Mouse (Mus musculus) testis, adult 2 months (tissue): Measurements from ENCODE around the gene Col4a4. TPM values are rescaled to one million over a fixed set of nuclear protein-coding genes. Genes with fewer than 3 reads are reported as not detected.

Experiments
- H3K27ac ChIP-seq: fragments of 200-500 bp; 2 replicates; pipeline ENCODE4 v1.5.1; 2012; ENCODE audit warnings: low read depth, low read length; ENCODE audit not compliant: control insufficient read depth, insufficient read depth
- H3K27me3 ChIP-seq: fragments of 200-500 bp; 2 replicates; pipeline ENCODE4 v1.6.1; 2012; ENCODE audit warnings: mild to moderate bottlenecking, low read length, moderate library complexity; ENCODE audit not compliant: control insufficient read depth, insufficient read depth
- H3K36me3 ChIP-seq: fragments of 200-500 bp; 2 replicates; pipeline ENCODE4 v1.6.1; 2012; ENCODE audit warnings: mild to moderate bottlenecking, low read length; ENCODE audit not compliant: control insufficient read depth, insufficient read depth
- H3K4me1 ChIP-seq: fragments of 200-500 bp; 2 replicates; pipeline ENCODE4 v1.6.1; 2012; ENCODE audit warnings: low read length; ENCODE audit not compliant: control insufficient read depth, insufficient read depth
- H3K4me3 ChIP-seq: fragments of 200-500 bp; 2 replicates; pipeline ENCODE4 v1.5.1; 2012; ENCODE audit warnings: low read depth, mild to moderate bottlenecking, low read length, moderate library complexity, mixed read lengths; ENCODE audit not compliant: control insufficient read depth
- CTCF ChIP-seq: fragments of 200-500 bp; IDR thresholded peaks from 2 replicates; pipeline ENCODE4 v1.5.1; 2012; ENCODE audit warnings: low read depth, mild to moderate bottlenecking, inconsistent platforms, low read length, moderate library complexity; ENCODE audit not compliant: control insufficient read depth, insufficient read depth, insufficient replicate concordance
- POLR2A ChIP-seq: fragments of 200-500 bp; IDR thresholded peaks from 2 replicates; pipeline ENCODE4 v1.6.1; 2012; ENCODE audit warnings: low read depth, mild to moderate bottlenecking, inconsistent platforms, low read length, moderate library complexity; ENCODE audit not compliant: control insufficient read depth
- polyA plus RNA-seq: library from polyadenylated mRNA; depleted of rRNA; stranded (reverse); fragments of >200 nt; gene quantifications from 2 replicates; pipeline ENCODE4 v1.2.3, GENCODE M21; 2012

The Col4a4 gene
- polyA plus RNA-seq, 1 experiment = 5.4 TPM

DNA sequence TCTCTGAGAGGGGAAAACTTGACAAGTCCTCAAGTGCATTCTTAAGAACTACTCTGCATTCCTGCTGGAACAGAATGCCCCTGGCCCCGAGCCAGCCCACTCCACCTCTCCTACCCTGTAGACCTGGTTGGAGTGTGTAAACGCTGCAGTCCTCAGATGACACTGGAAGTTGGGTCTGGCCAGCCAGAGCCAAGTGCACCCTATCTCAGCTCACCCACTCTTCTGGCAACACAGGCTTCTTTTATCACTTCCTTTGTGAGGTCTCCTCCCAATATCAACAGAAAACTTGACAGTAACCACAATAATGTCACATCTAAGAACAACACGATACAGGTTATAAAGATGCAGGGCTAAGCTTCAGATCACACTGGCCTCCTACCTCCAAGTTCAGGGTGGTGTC is 8.7 kb downstream of the Col4a4 start:
- TF ChIP-seq CTCF (no peak), POLR2A (no peak)
- Histone ChIP-seq H3K27me3 (no peaks in the 10 kb centered on the region), H3K36me3 (no peaks in the 10 kb centered on the region), H3K4me1 (no peaks in the 10 kb centered on the region), H3K27ac (no peak overlapping the region), H3K4me3 (no peak overlapping the region)

- Histone ChIP-seq H3K4me1 (no peaks in the 10 kb centered on the region), H3K27ac (no peak overlapping the region), H3K27me3 (no peaks in the 10 kb centered on the region), H3K4me3 (no peak overlapping the region), H3K36me3 (no peaks in the 10 kb centered on the region)
- TF ChIP-seq POLR2A = no peak
- TF ChIP-seq CTCF = no peak
These were observed 9.3 kb downstream of the Col4a4 start for GRCm38 (mm10) chr1:82577339-82577738.

- H3K4me1 ChIP-seq = no peaks in the 10 kb centered on the region
- no peak overlapping the region for H3K27ac ChIP-seq
- no peak overlapping the region for H3K4me3 ChIP-seq
- no peaks in the 10 kb centered on the region for H3K36me3 ChIP-seq
- no peaks in the 10 kb centered on the region for H3K27me3 ChIP-seq
- TF ChIP-seq POLR2A (no peak), CTCF (no peak)
These were observed 10.5 kb downstream of the Col4a4 start for GRCm38 (mm10) chr1:82576182-82576581.

DNA sequence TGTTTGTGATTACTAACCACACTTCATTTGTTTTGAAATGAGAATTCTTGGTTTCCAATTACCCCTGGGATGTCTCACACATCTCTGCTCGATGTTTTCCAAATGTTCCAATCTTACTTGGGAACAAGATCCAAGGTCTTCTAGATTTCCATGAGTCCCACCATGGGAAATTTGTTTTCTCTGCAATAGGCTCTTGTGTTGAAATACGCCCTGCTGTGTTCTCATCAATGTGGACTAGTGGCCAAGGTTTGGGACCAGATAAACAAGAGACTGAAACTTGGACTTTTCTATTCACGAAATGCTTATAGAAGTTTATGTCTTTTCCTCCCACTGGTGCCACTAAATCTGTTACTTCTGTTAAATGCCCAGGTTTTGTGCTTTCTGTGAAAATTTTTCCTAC is 11.0 kb downstream of the Col4a4 start:
- H3K27me3 ChIP-seq = no peaks in the 10 kb centered on the region
- TF ChIP-seq POLR2A (no peak), CTCF (no peak)
- no peaks in the 10 kb centered on the region for H3K4me1 ChIP-seq
- H3K36me3 ChIP-seq = no peaks in the 10 kb centered on the region
- H3K27ac ChIP-seq = no peak overlapping the region
- H3K4me3 ChIP-seq = no peak overlapping the region

DNA sequence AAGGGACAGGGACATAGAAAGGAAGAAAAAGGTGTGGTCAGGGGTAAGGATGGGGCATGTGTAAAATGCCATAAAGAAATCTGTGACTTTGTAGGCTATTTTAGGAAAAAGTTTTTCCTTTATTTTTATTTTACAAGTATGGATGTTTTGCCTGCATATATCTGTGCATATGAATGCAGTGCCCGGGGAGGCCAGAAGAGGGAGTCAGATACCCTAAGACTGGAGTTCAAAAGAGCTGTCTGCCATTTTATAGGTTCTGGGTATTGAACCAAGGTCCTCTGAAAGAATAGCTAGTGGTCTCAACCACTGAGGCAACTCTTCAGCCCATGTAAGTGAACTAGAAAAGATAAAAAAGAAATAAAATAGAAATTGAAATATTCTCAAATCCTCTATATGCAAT is 14.9 kb downstream of the Col4a4 start:
- Histone ChIP-seq H3K4me3 (no peak overlapping the region), H3K4me1 (no peaks in the 10 kb centered on the region), H3K36me3 (no peaks in the 10 kb centered on the region), H3K27me3 (no peaks in the 10 kb centered on the region), H3K27ac (no peak overlapping the region)
- TF ChIP-seq POLR2A (no peak), CTCF (no peak)

DNA sequence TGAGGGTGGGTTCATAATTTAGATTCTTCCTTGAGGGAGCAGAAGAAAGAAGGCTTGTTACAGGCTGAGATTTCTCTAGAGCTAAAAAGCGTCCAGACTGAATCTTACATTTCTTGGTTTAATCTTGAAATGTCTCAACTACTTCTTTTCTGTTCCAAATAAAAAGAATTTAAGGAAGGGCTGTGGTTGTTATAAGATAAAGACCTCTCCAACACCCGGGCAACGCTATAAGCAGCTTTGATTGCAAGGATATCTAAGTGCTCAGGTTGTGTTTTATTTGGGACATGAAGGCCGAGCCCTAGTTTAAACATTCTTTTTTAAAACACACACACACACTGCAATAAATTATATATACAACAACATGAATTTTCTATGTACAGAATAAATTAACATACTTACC is 17.2 kb downstream of the Col4a4 start:
- H3K4me1 ChIP-seq = no peaks in the 10 kb centered on the region
- no peak for TF ChIP-seq CTCF
- TF ChIP-seq POLR2A = no peak
- H3K36me3 ChIP-seq = no peaks in the 10 kb centered on the region
- no peaks in the 10 kb centered on the region for H3K27me3 ChIP-seq
- H3K27ac ChIP-seq = no peak overlapping the region
- no peak overlapping the region for H3K4me3 ChIP-seq

- TF ChIP-seq POLR2A = no peak
- no peak for TF ChIP-seq CTCF
- no peaks in the 10 kb centered on the region for H3K36me3 ChIP-seq
- no peak overlapping the region for H3K27ac ChIP-seq
- no peak overlapping the region for H3K4me3 ChIP-seq
- no peaks in the 10 kb centered on the region for H3K4me1 ChIP-seq
- no peaks in the 10 kb centered on the region for H3K27me3 ChIP-seq
These were observed 26.4 kb downstream of the Col4a4 start for GRCm38 (mm10) chr1:82560223-82560622.

DNA sequence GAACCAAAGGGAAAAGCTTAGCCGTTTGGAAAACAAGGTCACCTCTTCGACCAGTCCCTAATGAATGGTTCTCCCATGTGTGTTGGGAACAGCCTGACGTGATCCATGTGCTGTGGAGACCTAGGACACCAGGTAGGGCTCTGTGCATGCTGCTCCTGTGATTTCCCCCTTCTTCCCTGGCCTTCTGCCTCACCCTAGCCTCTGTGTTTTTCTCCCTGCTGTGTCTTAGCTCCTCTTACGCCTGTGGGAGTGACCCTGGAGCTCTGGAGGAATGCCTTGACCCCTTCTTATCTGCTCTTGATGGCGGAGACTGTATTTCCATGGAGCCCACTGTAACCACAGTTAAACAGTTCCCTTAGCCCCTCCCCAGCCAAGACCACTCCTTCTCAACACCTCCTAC is 31.8 kb downstream of the Col4a4 start:
- Histone ChIP-seq H3K27me3 (no peaks in the 10 kb centered on the region), H3K4me3 (no peak overlapping the region), H3K36me3 (no peaks in the 10 kb centered on the region), H3K27ac (0 out of 2 replicates have a peak overlapping the region, but pooled peaks have one; percentile 23), H3K4me1 (no peaks in the 10 kb centered on the region)
- TF ChIP-seq CTCF (no peak), POLR2A (no peak)
